Mouse (Mus musculus) lung, adult 2 months (tissue): Measurements from ENCODE around the gene Sp7. TPM values are rescaled to one million over a fixed set of nuclear protein-coding genes. Genes with fewer than 3 reads are reported as not detected.

ENCODE experiments used
- DNase-seq: peaks from one replicate; pipeline ENCODE4 v3.0.0; 2022
- H3K4me1 ChIP-seq: fragments of 200-500 bp; 2 replicates; pipeline ENCODE4 v1.6.1; 2011; ENCODE audit warnings: low read length; ENCODE audit not compliant: control insufficient read depth, insufficient read depth
- H3K4me3 ChIP-seq: fragments of 200-500 bp; replicated peaks from 2 replicates; pipeline ENCODE3; 2011; ENCODE audit warnings: low read depth, mild to moderate bottlenecking, control low read depth, low read length; ENCODE audit errors: extremely low read depth
- CTCF ChIP-seq: fragments of 200-500 bp; IDR thresholded peaks from 2 replicates; pipeline ENCODE4 v1.5.1; 2011; ENCODE audit warnings: mild to moderate bottlenecking, low read length, control low read depth; ENCODE audit not compliant: insufficient read depth
- POLR2A ChIP-seq: fragments of 200-500 bp; IDR thresholded peaks from 2 replicates; pipeline ENCODE4 v1.6.1; 2011; ENCODE audit warnings: low read depth, mild to moderate bottlenecking, control low read depth, low read length, borderline replicate concordance; ENCODE audit errors: extremely low read depth
- WGBS: fragments of 180-500 bp; shearing (Covaris S2); methylation state at CpG from one replicate; pipeline ENCODE4 v1.1.7; 2018; 5-methylcytosine and 5-hydroxymethylcytosine counted together
- polyA plus RNA-seq: library from polyadenylated mRNA; depleted of rRNA; stranded (reverse); fragments of >200 nt; gene quantifications from 2 replicates; pipeline ENCODE4 v1.2.3, GENCODE M21; 2012; rRNA removed

The Sp7 gene
- polyA plus RNA-seq = 0.05 TPM in 1 of 2 replicates, not detected in the other

- WGBS = 7% methylated on average over 15 of the region's 15 CpGs
- no peaks in the 10 kb centered on the region for H3K4me1 ChIP-seq
- H3K4me3 ChIP-seq = no peak within 1 kb of the TSS
- DNase-seq = no peak
- TF ChIP-seq POLR2A = no peak
- TF ChIP-seq CTCF = no peak
Measured at GRCm38 (mm10) chr15:102366733-102367344, at the start of gene Sp7. Gene Sp7 (minus strand): TSS chr15:102367182.

- DNase-seq = no peak
Measured at GRCm38 (mm10) chr15:102413687-102414086, 46.7 kb upstream of the Sp7 start.

GRCm38 (mm10) chr15:102411077-102411476 lies 44.1 kb upstream of the Sp7 start:
- H3K4me3 ChIP-seq = no peak overlapping the region
- DNase-seq = no peak
- 87% methylated on average over 1 of the region's 1 CpGs for WGBS
- H3K4me1 ChIP-seq = peaks cover 19% of the 10 kb centered on the region
- TF ChIP-seq CTCF = no peak
- TF ChIP-seq POLR2A = no peak

More at GRCm38 (mm10) chr15:102413687-102414086, 46.7 kb upstream of the Sp7 start:
- no peak for TF ChIP-seq CTCF
- no peak for TF ChIP-seq POLR2A
- peaks cover 17% of the 10 kb centered on the region for H3K4me1 ChIP-seq
- H3K4me3 ChIP-seq = no peak overlapping the region

GRCm38 (mm10) chr15:102409286-102409685 lies 42.3 kb upstream of the Sp7 start:
- peaks cover 21% of the 10 kb centered on the region for H3K4me1 ChIP-seq
- no peak for DNase-seq
- H3K4me3 ChIP-seq = no peak overlapping the region
- WGBS = 87% methylated on average over 3 of the region's 3 CpGs
- TF ChIP-seq CTCF = no peak
- no peak for TF ChIP-seq POLR2A

- no peak for DNase-seq
- H3K4me1 ChIP-seq = peaks cover 20% of the 10 kb centered on the region
- no peak for TF ChIP-seq CTCF
- no peak for TF ChIP-seq POLR2A
- 64% methylated on average over 2 of the region's 2 CpGs for WGBS
- no peak overlapping the region for H3K4me3 ChIP-seq
Measured at GRCm38 (mm10) chr15:102408558-102409130, 41.7 kb upstream of the Sp7 start.

- 91% methylated on average over 10 of the region's 10 CpGs for WGBS
- TF ChIP-seq POLR2A (no peak), CTCF (no peak)
- Histone ChIP-seq H3K4me1 (peaks cover 18% of the 10 kb centered on the region), H3K4me3 (no peak overlapping the region)
- DNase-seq = no peak
Measured at GRCm38 (mm10) chr15:102407681-102408557, 40.9 kb upstream of the Sp7 start.

GRCm38 (mm10) chr15:102406912-102407580 lies 40.1 kb upstream of the Sp7 start:
- 0% methylated on average over 3 of the region's 3 CpGs for WGBS
- Histone ChIP-seq H3K4me1 (peaks cover 18% of the 10 kb centered on the region), H3K4me3 (peak overlapping the region; percentile 81)
- no peak for DNase-seq
- TF ChIP-seq POLR2A = no peak
- TF ChIP-seq CTCF = no peak

GRCm38 (mm10) chr15:102406196-102406911 lies 39.4 kb upstream of the Sp7 start:
- Histone ChIP-seq H3K4me1 (peaks cover 13% of the 10 kb centered on the region), H3K4me3 (peak overlapping the region; percentile 81)
- DNase-seq = peak; percentile 79
- TF ChIP-seq POLR2A (peak; percentile 69; the same call in 1 of the 2 replicates), CTCF (no peak)
- WGBS = 2% methylated on average over 43 of the region's 69 CpGs
